Mouse (Mus musculus) left cerebral cortex, postnatal 36 days (tissue): Measurements from ENCODE around the gene Ran. TPM values are rescaled to one million over a fixed set of nuclear protein-coding genes. Genes with fewer than 3 reads are reported as not detected.
A peak's percentile ranks its signal among the peaks of the same experiment; 100 is the strongest.

Source experiments
- DNase-seq, 2 experiments: peaks; one replicate each; pipeline ENCODE4 v3.0.0; 2021 to 2022; ENCODE audit warnings: low spot score in 2 of 2, mixed read lengths in 1 of 2
- intact Hi-C: fragments of 180-260 bp; cut with DNase I; formaldehyde crosslinking; loops from one replicate; pipeline ENCODE4 v1.15.1; 2025
- total RNA-seq, 2 experiments: library from RNA; stranded (reverse); gene quantifications; 2 replicates each; pipeline ENCODE4 v1.2.3; 2021

The Ran gene
- total RNA-seq, 2 experiments from 2014 or later = 144 to 159 TPM

- DNase-seq = no peak
- intact Hi-C loops = no loop called here
Observed at GRCm38 (mm10) chr5:129054675-129055284, 34.9 kb downstream of the Ran start.

DNA sequence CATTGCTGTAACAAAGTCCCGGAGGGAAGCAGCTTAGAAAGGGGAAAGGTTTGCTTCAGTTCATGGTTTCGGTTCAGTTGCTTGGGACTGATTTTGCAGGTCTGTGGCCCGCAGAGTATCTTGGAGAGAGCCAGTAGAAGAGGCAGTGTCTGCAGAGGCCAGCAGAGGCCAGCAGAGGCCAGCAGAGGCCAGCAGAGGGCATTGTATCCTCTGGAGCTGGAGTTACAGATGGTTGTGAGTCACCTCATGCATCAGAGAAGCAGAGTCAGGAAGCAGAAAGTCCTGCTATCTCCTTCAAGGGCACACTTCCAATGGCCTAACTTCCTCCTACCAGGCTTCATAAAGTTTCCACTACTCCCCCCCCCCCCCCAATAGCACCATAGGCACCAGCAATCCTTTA, 39.2 kb downstream of the Ran start:
- intact Hi-C loops = no loop called here
- DNase-seq = no peak

GRCm38 (mm10) chr5:129061579-129061978, 41.7 kb downstream of the Ran start:
- intact Hi-C loops = no loop called here
- DNase-seq = peak; percentile 68 to 75

GRCm38 (mm10) chr5:129063037-129063791, 43.3 kb downstream of the Ran start:
- intact Hi-C loops = loop anchor here (2.0 kb wide), 2 partner anchors 116 to 524 kb away; no protein-coding TSS in a partner anchor
- DNase-seq = peak; percentile 78 to 82

DNA sequence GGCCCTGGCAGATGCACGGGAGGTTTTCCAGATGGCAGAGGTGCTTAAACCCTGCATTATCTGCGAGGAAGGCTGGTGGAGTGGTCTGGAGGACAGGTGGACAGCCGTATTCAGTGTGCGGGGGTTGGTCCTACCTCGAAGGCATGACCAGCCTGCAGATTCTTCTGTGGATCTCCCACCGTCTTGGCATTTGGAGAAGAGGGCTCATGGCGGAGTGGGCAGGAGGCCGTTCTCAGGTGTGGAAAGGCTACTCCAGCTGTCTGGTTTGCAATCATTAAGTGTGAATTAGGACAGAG, 43.9 kb downstream of the Ran start:
- intact Hi-C loops = loop anchor here (2.0 kb wide), 3 partner anchors 115 to 531 kb away; no protein-coding TSS in a partner anchor
- DNase-seq = no peak

GRCm38 (mm10) chr5:129064186-129064585, 44.3 kb downstream of the Ran start:
- intact Hi-C loops = loop anchor here (2.0 kb wide), 1 partner anchor 531 kb away; no protein-coding TSS in a partner anchor
- DNase-seq = no peak

DNA sequence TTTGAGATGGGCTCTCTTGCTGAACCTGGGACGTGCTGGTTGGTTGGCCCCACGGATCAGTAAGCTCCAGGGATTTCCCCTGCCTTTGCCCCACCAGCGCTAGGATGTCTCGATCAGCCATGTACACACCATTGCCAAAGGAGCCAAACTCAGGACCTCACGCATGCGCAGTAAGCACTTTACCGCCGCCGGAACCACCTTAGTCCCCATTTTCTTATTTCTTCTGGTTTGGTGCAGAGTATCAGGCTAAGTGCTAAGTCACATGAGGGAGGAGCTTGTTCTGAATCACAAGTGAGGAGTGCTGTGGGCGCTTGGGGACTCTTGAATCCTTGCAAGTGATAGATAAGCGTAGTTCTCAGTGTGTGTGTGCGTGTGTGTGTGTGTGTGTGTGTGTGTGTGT, 45.4 kb downstream of the Ran start:
- intact Hi-C loops = loop anchor here (2.0 to 5.0 kb wide), 2 partner anchors 57 to 530 kb away; no protein-coding TSS in a partner anchor
- no peak for DNase-seq

DNA sequence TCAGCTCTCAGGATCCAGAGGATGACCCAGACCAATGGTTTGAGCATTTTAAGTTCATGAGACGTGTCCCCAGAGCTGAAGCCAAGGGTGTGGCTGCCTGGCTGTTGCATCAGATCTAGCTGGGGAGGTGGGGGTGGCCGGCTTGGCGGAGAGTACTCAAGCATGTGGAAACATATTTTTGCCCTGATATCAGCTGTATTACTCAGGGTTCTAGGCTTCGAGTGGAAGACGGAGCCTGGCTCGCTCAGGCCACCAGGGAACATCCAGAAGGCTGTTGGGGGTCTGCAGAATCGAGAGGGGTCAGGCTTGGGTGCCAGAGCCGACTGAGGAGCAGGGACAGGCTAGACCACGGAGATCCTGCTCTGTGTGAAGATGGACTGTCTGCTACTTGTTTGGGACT, 46.1 kb downstream of the Ran start:
- no peak for DNase-seq
- intact Hi-C loops = loop anchor here (2.0 to 5.0 kb wide), 2 partner anchors 56 to 529 kb away; no protein-coding TSS in a partner anchor

GRCm38 (mm10) chr5:129066541-129067230, 46.8 kb downstream of the Ran start:
- intact Hi-C loops = loop anchor here (5.0 kb wide), 1 partner anchor 56 kb away; no protein-coding TSS in a partner anchor
- no peak for DNase-seq

DNA sequence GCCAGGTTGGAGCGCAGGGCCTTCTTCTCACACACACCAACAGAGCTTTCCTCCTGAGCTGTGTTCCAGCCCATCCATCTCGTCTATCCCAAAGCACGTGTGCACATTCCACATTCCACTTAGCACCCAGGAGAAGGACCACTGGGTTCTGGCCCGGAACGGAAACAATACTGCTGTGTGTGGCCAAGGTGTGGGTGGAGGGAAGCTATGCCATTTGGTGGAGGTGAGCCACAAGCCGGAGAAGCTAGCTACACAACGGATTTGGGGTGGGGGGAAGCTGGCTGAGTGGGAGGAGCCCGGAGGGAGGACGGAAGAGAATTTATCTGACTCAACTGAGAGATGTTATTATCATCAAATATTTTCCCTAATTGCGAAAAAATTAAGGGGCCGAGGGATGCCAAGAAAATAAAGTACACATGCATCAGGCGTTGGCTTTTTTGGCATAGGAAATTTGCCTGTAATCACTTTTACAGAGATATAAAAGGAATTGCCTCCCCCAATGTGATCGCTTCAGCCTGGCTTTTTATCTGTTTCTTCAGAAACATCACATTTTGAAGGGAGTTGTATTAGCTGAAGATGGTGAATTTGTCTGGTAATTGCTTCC, 47.5 kb downstream of the Ran start:
- peak in 1 of 2 experiments; percentile 48 for DNase-seq
- intact Hi-C loops = loop anchor here (5.0 kb wide), 1 partner anchor 55 kb away; no protein-coding TSS in a partner anchor

- DNase-seq = no peak
- intact Hi-C loops = no loop called here
Observed at GRCm38 (mm10) chr5:129071761-129072280, 52.0 kb downstream of the Ran start.

DNA sequence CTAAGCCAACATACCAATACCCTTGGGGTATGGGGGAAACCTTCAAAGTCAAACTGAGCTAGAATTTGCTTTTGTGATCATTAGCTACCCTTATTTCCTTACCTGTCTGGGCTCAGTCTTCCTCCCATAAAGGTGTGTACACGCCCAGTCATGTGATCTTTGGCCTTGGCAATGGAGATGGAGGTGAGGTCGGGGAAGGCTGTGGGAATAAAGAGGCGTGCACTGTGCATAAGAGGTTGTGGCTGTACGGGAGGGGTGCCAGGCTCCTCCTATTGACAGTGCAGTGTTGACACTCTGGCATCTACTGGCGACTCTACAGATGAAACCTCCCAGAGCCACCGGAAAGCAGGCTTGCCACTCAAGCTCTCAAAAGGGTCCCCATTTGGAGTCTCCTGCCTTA, 53.5 kb downstream of the Ran start:
- DNase-seq = no peak
- intact Hi-C loops = no loop called here

Other genes starting within 250 kb of the Ran start
- 100 to 1,000 TPM; 128 to 150 TPM for gene Rimbp2, start 66.6 kb upstream of the Ran start, total RNA-seq
- 10 to 100 TPM; 16.9 to 29.6 TPM for gene Stx2, start 11.5 kb upstream of the Ran start, total RNA-seq
- gene Adgrd1, start 76.7 kb downstream of the Ran start, total RNA-seq = 1 to 10 TPM; 3.1 to 3.3 TPM